Mouse (Mus musculus): ENCODE data around the gene Zcchc13.

- TF ChIP-seq ZC3H11A (IDR thresholded peaks at IDR 0.05; ENCODE audit: borderline replicate concordance, low read depth, low read length) (no peak), CHD2 (IDR thresholded peaks at IDR 0.05; ENCODE audit: low read depth, low read length) (no peak), HCFC1 (IDR thresholded peaks at IDR 0.05; ENCODE audit: borderline replicate concordance, insufficient read depth, low read length) (no peak)
Observed at GRCm38 (mm10) chrX:103653021-103653420, 22.6 kb downstream of the Zcchc13 start.

All from ES-E14 (cell line).